ENCODE assay signal across 8 mouse cellular contexts in the genomic region with DNA sequence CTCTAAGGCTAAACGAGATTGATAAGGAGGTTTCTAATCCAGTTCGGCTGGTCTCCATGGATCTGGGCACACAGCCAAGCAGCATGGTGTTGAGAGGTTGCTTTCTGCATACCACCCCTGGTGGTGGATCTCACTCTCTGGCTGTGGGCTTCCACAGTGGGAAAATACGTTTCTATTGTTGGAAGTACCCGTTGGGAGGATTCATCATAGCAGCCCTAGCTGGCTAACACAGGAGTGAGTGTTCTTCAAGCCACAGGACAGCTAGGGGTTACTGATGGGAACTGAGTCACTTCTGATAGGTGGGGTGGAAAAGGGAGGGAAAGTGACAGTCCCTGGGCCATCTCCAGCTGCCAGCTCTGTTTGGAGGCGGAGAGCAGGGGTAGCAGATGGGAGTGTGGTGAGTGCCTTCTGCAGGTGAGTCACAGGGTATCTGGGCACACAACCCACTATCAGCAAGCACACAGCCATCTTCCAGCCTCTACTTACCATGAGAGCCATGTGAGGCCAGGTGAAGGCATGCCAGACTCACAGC.
DNase-seq lines count a peak whose midpoint lies in the region; ATAC-seq and TF ChIP-seq lines count a peak whose summit lies in the region.

No protein-coding gene starts in this region.

- no peak overlapping the region for H3K27ac ChIP-seq in forebrain, postnatal 0 days (ENCODE audit: low read depth, low read length)
- no peak overlapping the region for H3K27ac ChIP-seq in left cerebral cortex, adult 2 months
- no peak overlapping the region for H3K27ac ChIP-seq in thymus, adult 2 months (ENCODE audit: control insufficient read depth, insufficient read depth, low read length)

- intact Hi-C loops in left cerebral cortex, adult 2 months (cut with DNase I) = no loop called here

- H3K4me3 ChIP-seq in forebrain, postnatal 0 days (ENCODE audit: low read depth, low read length) = no peak overlapping the region
- H3K4me3 ChIP-seq in left cerebral cortex, adult 2 months = no peak overlapping the region
- no peak overlapping the region for H3K4me3 ChIP-seq in thymus, adult 2 months (ENCODE audit: control insufficient read depth, insufficient read depth, low read length)

- no peaks in the 10 kb centered on the region for H3K9me3 ChIP-seq in forebrain, postnatal 0 days (ENCODE audit: low read length)

- H3K9ac ChIP-seq in forebrain, postnatal 0 days = no peak overlapping the region

- TF ChIP-seq POLR2A in thymus, adult 2 months (IDR thresholded peaks at IDR 0.05; ENCODE audit: control insufficient read depth, extremely low read depth, insufficient read depth, low read length, poor library complexity) = no peak

- H3K4me1 ChIP-seq in forebrain, postnatal 0 days (ENCODE audit: insufficient read depth) = peaks cover 10% of the 10 kb centered on the region; the same call in 1 of the 2 replicates
- H3K4me1 ChIP-seq in thymus, adult 2 months (replicated peaks; ENCODE audit: control insufficient read depth, insufficient read depth, low read length) = peaks cover 10% of the 10 kb centered on the region

- no peak overlapping the region for H3K4me2 ChIP-seq in forebrain, postnatal 0 days (ENCODE audit: low read depth)

- peak; percentile 42 for TF ChIP-seq CTCF in forebrain, postnatal 0 days (IDR thresholded peaks at IDR 0.05; ENCODE audit: low read depth)
- TF ChIP-seq CTCF in left cerebral cortex, adult 2 months (IDR thresholded peaks at IDR 0.05) = peak; percentile 27
- TF ChIP-seq CTCF in thymus, adult 2 months (IDR thresholded peaks at IDR 0.05; ENCODE audit: borderline replicate concordance, control insufficient read depth, extremely low read depth, insufficient read depth, low read length, poor library complexity) = no peak

- peak; percentile 53 for DNase-seq in layer of hippocampus, adult 11-12 months (ENCODE audit: low spot score)
- no peak for DNase-seq in layer of hippocampus, adult 9-10 months (ENCODE audit: low spot score)
- DNase-seq in cerebellum, adult 11 months = peak; percentile 39
- peak; percentile 55 for DNase-seq in forebrain, postnatal 0 days
- peak in 1 of 2 experiments; percentile 35 for DNase-seq in left cerebral cortex, adult 2 months (ENCODE audit: extremely low spot score in 1 of 2, low spot score in 2 of 2)
- peak; percentile 41 to 42 for DNase-seq in right cerebral cortex, adult 2 months (ENCODE audit: low spot score in 2 of 2)
- DNase-seq in urinary bladder, postnatal 25 days (ENCODE audit: low spot score) = no peak
- no peak for DNase-seq in thymus, adult 2 months

- WGBS in forebrain, postnatal 0 days = 26% methylated on average over 5 of the region's 5 CpGs
- 73% methylated on average over 5 of the region's 5 CpGs for WGBS in thymus, adult 2 months

- H3K27me3 ChIP-seq in forebrain, postnatal 0 days (ENCODE audit: insufficient read depth, low read length) = no peaks in the 10 kb centered on the region
- H3K27me3 ChIP-seq in thymus, adult 2 months (ENCODE audit: control insufficient read depth, insufficient read depth, low read length) = no peaks in the 10 kb centered on the region

- peak; percentile 36; the same call in 1 of the 2 replicates for ATAC-seq in forebrain, postnatal 0 days

- no peaks in the 10 kb centered on the region for H3K36me3 ChIP-seq in forebrain, postnatal 0 days (ENCODE audit: insufficient read depth)
- H3K36me3 ChIP-seq in thymus, adult 2 months (ENCODE audit: control insufficient read depth, insufficient read depth, low read length) = no peaks in the 10 kb centered on the region

Comparison
In these comparisons a context has a peak if more than half of its experiments do, and no peak if none do; other contexts are left out.
1. DNase-seq: peak in layer of hippocampus, adult 11-12 months (single experiment), cerebellum, adult 11 months (single experiment), forebrain, postnatal 0 days (single experiment) and right cerebral cortex, adult 2 months (2 of 2); none in layer of hippocampus, adult 9-10 months (single experiment), urinary bladder, postnatal 25 days (single experiment) and thymus, adult 2 months (single experiment).